Mouse (Mus musculus) heart, adult 2 months (tissue): ENCODE results near the gene Napb.

Experiments used
- CTCF ChIP-seq: fragments of 200-600 bp; IDR thresholded peaks from 2 replicates; pipeline ENCODE4 v1.8.1; 2022; ENCODE audit warnings: antibody characterized with exemption, mild to moderate bottlenecking, moderate library complexity
- POLR2A ChIP-seq: fragments of 200-500 bp; IDR thresholded peaks from 2 replicates; pipeline ENCODE4 v1.6.1; 2011; ENCODE audit warnings: mild to moderate bottlenecking, low read depth, low read length, control low read depth; ENCODE audit not compliant: insufficient read depth

GRCm38 (mm10) chr2:148754310-148754846 is 22.1 kb upstream of the Napb start:
- TF ChIP-seq CTCF, result no peak
- no peak for TF ChIP-seq POLR2A
